Mouse (Mus musculus): ENCODE measurements around the gene Nkx2-3. TPM values are rescaled to one million over a fixed set of nuclear protein-coding genes. Genes with fewer than 3 reads are reported as not detected.

The Nkx2-3 gene
- total RNA-seq, 2 experiments from 2014 or later: not detected

Small RNA genes lying within 50 kb of the gene (microRNA-seq; reads per million reads assigned to microRNA genes)
- gene Gm22646: not detected

Other genes starting within 250 kb of the Nkx2-3 start
- gene Hpse2, start 224.0 kb upstream of the Nkx2-3 start, total RNA-seq (2021): not detected
- gene Cnnm1, start 171.9 kb upstream of the Nkx2-3 start, total RNA-seq (2021): under 1 TPM in 1 of 2 experiments, not detected in 1; 0.12 TPM
- 100 to 1,000 TPM; 394 to 432 TPM for gene Got1, start 87.7 kb upstream of the Nkx2-3 start, total RNA-seq (2021)
- 10 to 100 TPM; 26.2 to 34.0 TPM for gene Slc25a28, start 62.6 kb downstream of the Nkx2-3 start, total RNA-seq (2021)
- gene Entpd7, start 77.3 kb downstream of the Nkx2-3 start, total RNA-seq (2021): 1 to 10 TPM in 1 of 2 experiments, under 1 TPM in 1; 0.74 to 1.6 TPM
- gene Cutc, start 140.7 kb downstream of the Nkx2-3 start, total RNA-seq (2021): 10 to 100 TPM; 17.8 to 18.1 TPM
- 10 to 100 TPM; 13.0 to 16.6 TPM for gene Cox15, start 140.7 kb downstream of the Nkx2-3 start, total RNA-seq (2021)
- gene Abcc2, start 169.9 kb downstream of the Nkx2-3 start, total RNA-seq (2021): under 1 TPM; 0.07 to 0.16 TPM

All from gastrocnemius, adult 18-20 months (tissue).